Mouse (Mus musculus) limb, embryonic 13.5 days (tissue): ENCODE results near the gene Gm7137. TPM values are rescaled to one million over a fixed set of nuclear protein-coding genes. Genes with fewer than 3 reads are reported as not detected.
"Not testable (repeated sequence)": the region's sequence is repeated elsewhere in the genome, so short reads cannot be mapped to it uniquely, and the experiment has no call there.

Experiments used
- ATAC-seq: fragments of 200-750 bp; cut with Nextera tagmentation; 2 replicates; pipeline ENCODE4 v1.8.0; 2017; ENCODE audit warnings: low read depth, moderate number of reproducible peaks, moderate TSS enrichment; ENCODE audit not compliant: low FRiP score
- H3K27ac ChIP-seq: fragments of 300-500 bp; sonication (generic); 2 replicates; pipeline ENCODE4 v1.5.1; 2015; ENCODE audit warnings: inconsistent platforms, mild to moderate bottlenecking, moderate library complexity
- H3K27me3 ChIP-seq: fragments of 300-500 bp; sonication (generic); 2 replicates; pipeline ENCODE4 v1.6.1; 2015; ENCODE audit warnings: mild to moderate bottlenecking, inconsistent platforms
- H3K36me3 ChIP-seq: fragments of 300-500 bp; sonication (generic); 2 replicates; pipeline ENCODE4 v1.6.1; 2015; ENCODE audit warnings: inconsistent platforms, mild to moderate bottlenecking, moderate library complexity
- H3K4me1 ChIP-seq: fragments of 300-500 bp; sonication (generic); 2 replicates; pipeline ENCODE4 v1.6.1; 2015; ENCODE audit warnings: inconsistent platforms
- H3K4me2 ChIP-seq: fragments of 300-500 bp; sonication (generic); replicated peaks from 2 replicates; pipeline ENCODE4 v1.6.1; 2015; ENCODE audit warnings: inconsistent platforms, mild to moderate bottlenecking, moderate library complexity
- H3K4me3 ChIP-seq: fragments of 300-500 bp; sonication (generic); 2 replicates; pipeline ENCODE4 v1.5.1; 2015; ENCODE audit warnings: moderate library complexity, mild to moderate bottlenecking, inconsistent platforms
- H3K9ac ChIP-seq: fragments of 300-500 bp; sonication (generic); 2 replicates; pipeline ENCODE4 v1.6.1; 2015; ENCODE audit warnings: mild to moderate bottlenecking, inconsistent platforms
- H3K9me3 ChIP-seq: fragments of 300-500 bp; sonication (generic); 2 replicates; pipeline ENCODE4 v1.6.1; 2016; ENCODE audit warnings: inconsistent platforms
- WGBS: fragments of 180-500 bp; shearing (Covaris S2); methylation state at CpG from one replicate; pipeline ENCODE4 v1.1.7; 2015; 5-methylcytosine and 5-hydroxymethylcytosine counted together
- polyA plus RNA-seq: library from polyadenylated mRNA; unstranded; fragments of >200 nt; fragmentation: Nextera tagmentation; extraction: Ambion mirVana; gene quantifications from 2 replicates; pipeline ENCODE4 v1.2.1, GENCODE M21; 2015

Gene Gm7137
- polyA plus RNA-seq, 1 experiment from 2014 or later, result not detected

- not testable (repeated sequence) for H3K9me3 ChIP-seq, H3K9ac ChIP-seq, H3K27me3 ChIP-seq, ATAC-seq, H3K36me3 ChIP-seq, H3K27ac ChIP-seq, H3K4me2 ChIP-seq, H3K4me3 ChIP-seq
- 37% methylated on average over 5 of the region's 5 CpGs for WGBS
- peaks cover 10% of the 10 kb centered on the region for H3K4me1 ChIP-seq
Observed at GRCm38 (mm10) chr10:77741924-77742688, 45.9 kb downstream of the Gm7137 start, which contains the start of gene Gm18596. Gene Gm18596, minus strand, starts transcription at chr10:77742638.

GRCm38 (mm10) chr10:77738929-77739328 is 49.1 kb downstream of the Gm7137 start:
- Histone ChIP-seq H3K9ac (no peak overlapping the region), H3K27me3 (no peaks in the 10 kb centered on the region), H3K4me2 (no peak overlapping the region), H3K4me3 (no peak overlapping the region), H3K36me3 (no peaks in the 10 kb centered on the region), H3K27ac (no peak overlapping the region), H3K9me3 (peaks cover 11% of the 10 kb centered on the region; the same call in 1 of the 2 replicates), H3K4me1 (peaks cover 10% of the 10 kb centered on the region)
- WGBS, result 74% methylated on average over 4 of the region's 4 CpGs
- ATAC-seq, result no peak

Other genes starting within 250 kb of the Gm7137 start
- 122 and 124 TPM in 2 replicates for gene Pttg1ip, start 206.5 kb downstream of the Gm7137 start, polyA plus RNA-seq
- gene Sumo3, start 182.1 kb downstream of the Gm7137 start, polyA plus RNA-seq, result 389 and 422 TPM in 2 replicates
- 3.9 TPM in 1 of 2 replicates, not detected in the other for gene Gm49325, start 182.0 kb downstream of the Gm7137 start, polyA plus RNA-seq
- 89.3 and 96.0 TPM in 2 replicates for gene Ube2g2, start 165.9 kb downstream of the Gm7137 start, polyA plus RNA-seq
- 0.74 and 1.3 TPM in 2 replicates for gene Tspear, start 101.6 kb downstream of the Gm7137 start, polyA plus RNA-seq
- not detected in 2 replicates for gene Gm19402, start 97.4 kb downstream of the Gm7137 start, polyA plus RNA-seq
- not detected in 2 replicates for gene Gm9508, start 91.0 kb downstream of the Gm7137 start, polyA plus RNA-seq
- not detected in 2 replicates for gene Gm10272, start 81.6 kb downstream of the Gm7137 start, polyA plus RNA-seq
- 0.51 TPM in 1 of 2 replicates, not detected in the other for gene Gm10024, start 76.7 kb downstream of the Gm7137 start, polyA plus RNA-seq
- gene Gm10142, start 72.4 kb downstream of the Gm7137 start, polyA plus RNA-seq, result not detected in 2 replicates
- 0.23 TPM in 1 of 2 replicates, not detected in the other for gene Krtap12-1, start 67.6 kb downstream of the Gm7137 start, polyA plus RNA-seq
- not detected in 2 replicates for gene Gm10100, start 61.7 kb downstream of the Gm7137 start, polyA plus RNA-seq
- gene Gm18596, start 45.6 kb downstream of the Gm7137 start, polyA plus RNA-seq, result not detected in 2 replicates
- gene Gm9736, start 36.8 kb downstream of the Gm7137 start, polyA plus RNA-seq, result not detected in 2 replicates
- gene Gm3233, start 28.5 kb downstream of the Gm7137 start, polyA plus RNA-seq, result not detected in 2 replicates
- not detected in 2 replicates for gene Gm3238, start 16.9 kb downstream of the Gm7137 start, polyA plus RNA-seq
- gene Gm7138, start 11.3 kb downstream of the Gm7137 start, polyA plus RNA-seq, result not detected in 2 replicates
- gene Gm3250, start 5.7 kb downstream of the Gm7137 start, polyA plus RNA-seq, result not detected in 2 replicates
- not detected in 2 replicates for gene Gm9639, start 6.9 kb upstream of the Gm7137 start, polyA plus RNA-seq
- gene Gm19668, start 10.9 kb upstream of the Gm7137 start, polyA plus RNA-seq, result not detected in 2 replicates
- gene Gm9507, start 23.6 kb upstream of the Gm7137 start, polyA plus RNA-seq, result not detected in 2 replicates
- gene Gm2696, start 26.5 kb upstream of the Gm7137 start, polyA plus RNA-seq, result not detected in 2 replicates
- not detected in 2 replicates for gene Krtap10-4, start 38.9 kb upstream of the Gm7137 start, polyA plus RNA-seq
- gene Krtap10-10, start 47.7 kb upstream of the Gm7137 start, polyA plus RNA-seq, result not detected in 2 replicates
- gene Gm36176, start 58.6 kb upstream of the Gm7137 start, polyA plus RNA-seq, result not detected in 2 replicates
- not detected in 2 replicates for gene Gm10318, start 64.7 kb upstream of the Gm7137 start, polyA plus RNA-seq
- not detected in 2 replicates for gene Gm3285, start 73.8 kb upstream of the Gm7137 start, polyA plus RNA-seq
- 4.1 and 4.7 TPM in 2 replicates for gene Lrrc3, start 114.3 kb upstream of the Gm7137 start, polyA plus RNA-seq
- gene Trpm2, start 182.4 kb upstream of the Gm7137 start, polyA plus RNA-seq, result 0.28 and 0.29 TPM in 2 replicates
- 30.6 and 31.1 TPM in 2 replicates for gene 1810043G02Rik, start 190.3 kb upstream of the Gm7137 start, polyA plus RNA-seq
- 158 and 160 TPM in 2 replicates for gene Pfkl, start 221.9 kb upstream of the Gm7137 start, polyA plus RNA-seq